Comparison of ENCODE assay signal across 17 mouse cellular contexts in the genomic region with DNA sequence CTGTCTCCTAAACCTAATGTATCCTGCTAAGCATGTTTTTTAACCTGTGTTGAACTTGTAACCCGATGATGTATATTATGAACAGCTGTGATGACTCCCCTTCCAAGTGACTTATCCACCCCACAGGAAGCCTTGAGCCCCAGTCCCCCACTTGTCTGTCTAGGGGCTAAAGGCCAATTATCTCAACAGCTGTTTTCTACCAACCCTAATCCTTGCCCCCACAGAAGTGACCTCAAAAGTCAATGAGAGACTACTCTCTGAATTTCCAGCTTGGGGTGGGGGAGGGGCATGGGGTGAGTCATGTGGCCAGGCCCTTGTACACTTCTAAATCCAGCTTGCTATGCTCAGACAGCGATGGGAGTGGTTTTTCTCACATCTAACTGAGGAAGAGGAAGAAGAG. TPM values are rescaled to one million over a fixed set of nuclear protein-coding genes. Genes with fewer than 3 reads are reported as not detected.
DNase-seq lines count a peak whose midpoint lies in the region; ATAC-seq and TF ChIP-seq lines count a peak whose summit lies in the region.
"Had no signal": no experiment of that assay in that cellular context is flagged by ENCODE, and none has a peak within 500 bp of the region (broad histone marks: within the 10 kb centered on the region; RNA-seq: fewer than 3 reads in every experiment).

No protein-coding gene starts in this region.

- peak; percentile 81 for ATAC-seq in kidney, embryonic 14.5 days (ENCODE audit: low FRiP score, low TSS enrichment)
- peak; percentile 82 for ATAC-seq in limb, embryonic 14.5 days (ENCODE audit: low FRiP score, low read depth)
- ATAC-seq: forebrain, embryonic 15.5 days had no signal

- no peak overlapping the region for H3K9ac ChIP-seq in kidney, embryonic 14.5 days (ENCODE audit: low read depth, low read length)
- no peak overlapping the region for H3K9ac ChIP-seq in limb, embryonic 14.5 days (ENCODE audit: low read depth, low read length, severe bottlenecking)
- H3K9ac ChIP-seq: forebrain, embryonic 15.5 days; heart, embryonic 13.5 days; hindbrain, embryonic 13.5 days; limb, embryonic 15.5 days had no signal

- DNase-seq in NIH3T3 (ENCODE audit: low read depth) = peak; percentile 50
- DNase-seq in embryo, embryonic 10.5 days (ENCODE audit: low spot score) = peak; percentile 49
- peak; percentile 12 for DNase-seq in limb, embryonic 14.5 days (ENCODE audit: low spot score)
- DNase-seq in adrenal gland, postnatal 4 days (ENCODE audit: low spot score in 2 of 2) = no peak
- DNase-seq in right cerebral cortex, postnatal 25 days = no peak
- DNase-seq in frontal cortex, adult 2 months (ENCODE audit: extremely low spot score in 1 of 2, low spot score in 1 of 2) = no peak
- DNase-seq: adrenal gland, adult 2 months; cerebellum, adult 9-11 months; lung, adult 2 months; right cerebral cortex, postnatal 4 days; thymus, postnatal 4 days had no signal

- TF ChIP-seq POLR2A in limb, embryonic 14.5 days (IDR thresholded peaks at IDR 0.05; ENCODE audit: borderline replicate concordance, extremely low read depth, insufficient read depth, insufficient read length) = no peak

- H3K36me3 ChIP-seq in kidney, embryonic 14.5 days (ENCODE audit: control insufficient read depth, insufficient read depth, low read length) = no peaks in the 10 kb centered on the region
- no peaks in the 10 kb centered on the region for H3K36me3 ChIP-seq in limb, embryonic 14.5 days (ENCODE audit: control insufficient read depth, insufficient read depth, low read length)
- H3K36me3 ChIP-seq: forebrain, embryonic 15.5 days; heart, embryonic 13.5 days; hindbrain, embryonic 13.5 days; limb, embryonic 15.5 days had no signal

- WGBS in kidney, embryonic 14.5 days = 43% methylated on average over 2 of the region's 2 CpGs
- WGBS in limb, embryonic 14.5 days = 43% methylated on average over 2 of the region's 2 CpGs

- H3K27ac ChIP-seq in kidney, embryonic 14.5 days (ENCODE audit: low read depth, low read length) = no peak overlapping the region
- H3K27ac ChIP-seq in limb, embryonic 14.5 days (replicated peaks; ENCODE audit: low read depth, low read length) = no peak overlapping the region
- H3K27ac ChIP-seq: forebrain, embryonic 15.5 days; heart, embryonic 13.5 days; hindbrain, embryonic 13.5 days; limb, embryonic 15.5 days had no signal

- H3K27me3 ChIP-seq in kidney, embryonic 14.5 days (ENCODE audit: control insufficient read depth, insufficient read depth, low read length) = no peaks in the 10 kb centered on the region
- no peaks in the 10 kb centered on the region for H3K27me3 ChIP-seq in limb, embryonic 14.5 days (ENCODE audit: control insufficient read depth, insufficient read depth, low read length)
- H3K27me3 ChIP-seq: forebrain, embryonic 15.5 days; heart, embryonic 13.5 days; hindbrain, embryonic 13.5 days; limb, embryonic 15.5 days had no signal

- H3K4me1 ChIP-seq in kidney, embryonic 14.5 days (ENCODE audit: control insufficient read depth, insufficient read depth, low read length) = no peaks in the 10 kb centered on the region
- no peaks in the 10 kb centered on the region for H3K4me1 ChIP-seq in limb, embryonic 14.5 days (ENCODE audit: control insufficient read depth, insufficient read depth, low read length)
- H3K4me1 ChIP-seq: forebrain, embryonic 15.5 days; hindbrain, embryonic 13.5 days; limb, embryonic 15.5 days had no signal

- H3K4me2 ChIP-seq in kidney, embryonic 14.5 days (replicated peaks; ENCODE audit: low read depth, low read length) = no peak overlapping the region
- H3K4me2 ChIP-seq in limb, embryonic 14.5 days (replicated peaks; ENCODE audit: low read depth, low read length, severe bottlenecking) = no peak overlapping the region
- H3K4me2 ChIP-seq: forebrain, embryonic 15.5 days; heart, embryonic 13.5 days; hindbrain, embryonic 13.5 days; limb, embryonic 15.5 days had no signal

- no peaks in the 10 kb centered on the region for H3K9me3 ChIP-seq in kidney, embryonic 14.5 days (ENCODE audit: control insufficient read depth, low read length)
- H3K9me3 ChIP-seq in limb, embryonic 14.5 days (ENCODE audit: control insufficient read depth, low read length) = no peaks in the 10 kb centered on the region
- H3K9me3 ChIP-seq: forebrain, embryonic 15.5 days; heart, embryonic 13.5 days; hindbrain, embryonic 13.5 days; limb, embryonic 15.5 days had no signal

- no peak overlapping the region for H3K4me3 ChIP-seq in kidney, embryonic 14.5 days (ENCODE audit: low read length)
- no peak overlapping the region for H3K4me3 ChIP-seq in limb, embryonic 14.5 days (replicated peaks; ENCODE audit: low read length)
- H3K4me3 ChIP-seq: forebrain, embryonic 15.5 days; heart, embryonic 13.5 days; hindbrain, embryonic 13.5 days; limb, embryonic 15.5 days had no signal

RNA-seq across cellular contexts. Expression of a gene that starts 6.9 kb away (rescaled TPM):
- 0.50 and 0.77 TPM in 2 replicates for polyA plus RNA-seq in kidney, embryonic 14.5 days (2014; fragmentation: Nextera tagmentation; extraction: Ambion mirVana)
- 1.4 and 1.5 TPM in 2 replicates for polyA plus RNA-seq in limb, embryonic 14.5 days (2012; rRNA removed)
- 1.4 and 2.2 TPM in 2 replicates for polyA plus RNA-seq in limb, embryonic 14.5 days (2014; fragmentation: Nextera tagmentation; extraction: Ambion mirVana)
- total RNA-seq in adrenal gland, postnatal 4 days (2021) = under 1 TPM; 0.79 to 0.95 TPM
- 0.36 and 0.50 TPM in 2 replicates for polyA plus RNA-seq in frontal cortex, adult 2 months (2012; rRNA removed)
- total RNA-seq: megakaryocyte, adult 5-6 weeks had no signal

Comparison
In these comparisons a context has a peak if more than half of its experiments do, and no peak if none do; other contexts are left out.
1. DNase-seq: peak in NIH3T3 (single experiment), embryo, embryonic 10.5 days (single experiment) and limb, embryonic 14.5 days (single experiment); none in adrenal gland, postnatal 4 days (0 of 2), right cerebral cortex, postnatal 25 days (single experiment) and frontal cortex, adult 2 months (0 of 2).